Mouse (Mus musculus): ENCODE measurements around the gene Map2k3.
"Not testable (repeated sequence)": the region's sequence is repeated elsewhere in the genome, so short reads cannot be mapped to it uniquely, and the experiment has no call there.

Map2k3 gene

DNA sequence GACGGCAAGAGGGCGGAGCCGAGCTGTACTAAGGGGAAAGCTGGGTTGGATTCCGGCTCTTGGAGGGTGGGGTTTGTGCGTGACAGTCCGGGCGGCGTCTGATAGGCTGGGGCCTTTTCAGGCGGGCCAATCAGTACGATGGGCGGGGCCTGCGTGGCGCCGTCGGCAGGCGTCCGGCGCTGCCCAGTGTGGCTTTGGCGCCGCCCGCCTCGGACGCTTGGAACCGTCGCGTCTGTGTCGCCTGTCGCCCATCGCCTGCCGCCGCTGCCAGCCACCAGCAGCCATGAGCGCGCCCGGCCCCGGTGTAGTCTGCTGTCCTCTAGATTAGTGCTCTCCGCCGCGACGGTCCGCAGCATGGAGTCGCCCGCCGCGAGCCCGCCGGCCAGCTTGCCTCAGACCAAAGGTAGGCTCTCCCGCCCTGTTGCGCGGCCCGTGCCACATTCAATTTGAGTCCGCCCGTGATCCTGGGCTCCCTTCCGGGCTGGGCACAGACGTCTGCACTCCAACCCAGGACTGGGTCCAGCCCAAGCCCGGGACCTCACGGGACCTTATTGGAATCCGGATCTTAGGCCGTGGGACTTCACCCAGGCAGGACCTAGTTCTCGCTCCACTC is at the start of gene Map2k3:
Gene Map2k3 (plus strand): TSS at position 165 of the 613 bp plus-strand sequence.
- peak; percentile 95 for DNase-seq (ENCODE audit: low spot score in 2 of 2)

DNA sequence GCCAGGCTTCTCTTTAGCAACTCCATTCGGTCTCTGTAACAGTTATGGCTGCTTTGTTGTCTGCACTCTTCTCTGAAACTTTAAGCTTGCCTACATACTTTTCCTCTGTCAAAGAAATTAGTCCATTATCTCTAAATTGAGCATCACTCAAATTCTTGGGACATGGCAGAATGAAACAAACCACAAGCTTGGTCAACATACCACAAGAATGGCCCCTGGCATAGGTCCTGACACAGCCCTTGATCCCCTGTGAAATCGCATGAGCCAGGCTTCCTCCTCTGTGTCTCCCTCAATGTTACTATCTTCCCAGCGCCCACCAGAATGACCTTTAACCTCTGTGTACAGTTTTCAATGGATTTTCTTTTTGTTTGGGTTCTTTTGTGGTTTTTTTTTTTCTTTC is 49.4 kb upstream of the Map2k3 start:
- DNase-seq (ENCODE audit: low spot score in 2 of 2) = no peak

DNA sequence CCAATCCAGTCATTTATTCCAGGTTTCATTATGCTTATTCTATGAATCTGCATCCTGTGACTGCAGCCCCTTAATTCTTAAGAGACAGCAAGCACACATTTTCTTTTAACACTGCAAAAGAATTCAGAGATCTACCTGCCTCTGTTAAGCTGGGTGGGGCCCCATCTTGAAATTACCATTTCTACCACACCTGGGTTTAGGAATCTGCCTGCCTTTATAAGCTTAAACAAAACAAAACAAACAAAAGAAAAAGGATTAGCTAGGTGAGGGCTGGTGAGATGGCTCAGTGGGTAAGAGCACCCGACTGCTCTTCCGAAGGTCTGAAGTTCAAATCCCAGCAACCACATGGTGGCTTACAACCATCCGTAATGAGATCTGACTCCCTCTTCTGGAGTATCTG is 44.8 kb upstream of the Map2k3 start:
- DNase-seq (ENCODE audit: low spot score in 2 of 2) = not testable (repeated sequence)

DNA sequence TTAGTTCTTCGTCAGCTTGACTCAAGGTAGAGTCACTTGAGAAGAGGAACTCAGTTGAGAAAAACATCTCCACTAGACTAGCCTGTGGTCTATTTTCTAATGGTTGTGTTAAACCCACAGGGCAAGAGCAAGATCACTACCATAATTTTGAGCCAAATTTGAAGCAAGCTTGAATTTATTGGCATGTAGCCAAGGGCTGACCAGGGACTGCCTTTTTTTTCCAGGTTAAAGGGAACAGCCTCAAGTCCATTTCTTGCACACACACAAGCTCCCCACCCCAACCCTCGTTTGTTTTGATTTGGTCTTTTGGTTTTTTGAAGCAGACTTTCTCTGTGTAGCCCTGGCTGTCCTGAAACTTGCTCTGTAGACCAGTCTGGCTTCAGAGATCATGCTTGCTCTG is 42.0 kb upstream of the Map2k3 start:
- no peak for DNase-seq (ENCODE audit: low spot score in 2 of 2)

DNA sequence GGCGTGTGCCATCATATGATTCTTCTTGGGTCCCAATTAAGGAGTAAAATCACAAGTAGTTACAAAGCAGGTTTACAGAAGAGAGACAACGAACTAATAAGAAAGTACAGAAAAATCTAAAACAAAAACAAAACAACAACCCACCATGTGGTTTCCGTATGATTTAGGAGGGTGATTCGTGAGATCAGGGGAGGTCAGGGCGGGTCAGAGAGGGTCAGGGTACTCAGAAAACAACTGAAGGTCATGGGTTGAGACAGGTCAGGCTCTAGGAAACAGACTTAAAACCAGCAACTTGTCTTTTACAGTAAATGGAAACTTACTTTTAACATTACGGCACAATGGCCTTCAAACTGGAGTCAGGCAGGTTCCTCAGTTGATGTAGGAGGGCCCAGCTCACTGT is 41.5 kb upstream of the Map2k3 start:
- DNase-seq (ENCODE audit: low spot score in 2 of 2) = no peak

DNA sequence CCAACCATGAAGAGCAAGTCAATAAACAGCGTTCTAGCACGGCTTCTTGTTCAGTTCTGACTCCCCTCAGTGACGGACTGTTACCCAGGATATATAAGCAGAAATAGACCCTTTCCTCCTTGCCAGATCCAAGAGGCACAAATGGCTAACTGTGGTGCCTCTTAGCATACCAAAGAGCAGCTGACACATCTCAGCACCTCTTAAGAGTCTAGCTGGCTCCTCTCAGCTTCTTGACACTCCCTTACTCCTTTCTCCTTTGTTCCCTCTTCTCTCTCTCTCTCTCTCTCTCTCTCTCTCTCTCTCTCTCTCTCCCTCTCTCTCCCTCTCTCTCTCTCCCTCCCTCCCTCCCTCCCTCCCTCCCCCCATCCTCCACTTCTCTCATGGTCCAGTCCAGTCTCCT is 41.1 kb upstream of the Map2k3 start:
- DNase-seq (ENCODE audit: low spot score in 2 of 2) = no peak

DNA sequence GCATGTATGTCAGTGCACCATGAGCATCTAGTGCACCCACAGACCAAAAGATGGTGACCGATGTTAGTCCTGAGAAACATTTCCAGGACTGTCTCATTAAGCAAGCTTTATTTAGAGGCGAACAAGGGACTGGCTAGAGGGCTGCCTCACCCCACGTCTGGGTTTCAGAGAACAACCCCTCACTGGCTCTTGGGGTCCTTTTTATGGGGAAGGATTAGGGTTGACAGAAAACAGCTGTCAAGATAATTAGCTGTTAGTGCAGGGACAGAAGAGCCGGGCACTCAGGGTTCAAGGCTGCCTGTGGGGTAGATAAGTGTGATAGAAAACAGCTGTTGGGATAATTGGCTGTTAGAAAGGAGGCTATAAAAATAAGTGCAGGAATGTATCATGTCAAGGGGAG is 35.9 kb upstream of the Map2k3 start:
- DNase-seq (ENCODE audit: low spot score in 2 of 2) = no peak

DNA sequence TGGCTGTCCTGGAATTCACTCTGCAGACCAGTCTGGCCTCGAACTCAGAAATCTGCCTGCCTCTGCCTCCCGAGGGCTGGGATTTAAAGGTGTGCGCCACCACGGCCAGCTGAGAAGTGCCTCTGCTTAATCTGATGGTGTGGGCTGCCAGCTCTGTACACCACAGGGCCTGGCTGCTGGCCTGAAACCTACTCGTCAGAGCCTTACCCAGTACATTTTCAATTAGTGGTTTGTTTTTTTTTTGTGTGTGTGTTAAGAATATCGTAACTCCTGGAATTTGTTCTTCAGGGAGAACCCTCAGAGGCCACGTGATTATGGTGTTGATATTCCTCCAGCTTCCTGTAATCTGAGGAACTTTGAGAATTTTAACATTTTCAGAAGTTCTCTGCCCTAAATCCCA is 29.8 kb upstream of the Map2k3 start:
- DNase-seq (ENCODE audit: low spot score in 2 of 2) = no peak

DNA sequence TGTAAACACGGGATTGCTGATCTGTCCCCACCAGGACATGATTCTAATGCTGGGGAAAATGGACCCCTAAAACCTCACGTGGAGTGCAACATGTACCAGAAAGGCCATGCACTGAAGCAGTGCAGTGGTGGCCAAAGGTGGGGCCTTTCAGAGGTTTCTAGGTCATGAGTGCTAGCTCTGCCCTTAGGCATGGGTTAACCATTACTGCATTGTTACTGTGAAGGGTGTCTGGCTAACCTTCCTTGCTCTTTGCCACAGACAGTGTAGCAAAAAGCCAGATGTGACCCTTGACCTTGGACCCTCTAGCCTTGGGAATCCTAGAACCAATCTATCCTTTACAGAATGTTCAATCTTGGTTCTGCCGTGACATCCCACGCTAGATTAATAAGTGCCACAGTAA is 29.3 kb upstream of the Map2k3 start:
- no peak for DNase-seq (ENCODE audit: low spot score in 2 of 2)

DNA sequence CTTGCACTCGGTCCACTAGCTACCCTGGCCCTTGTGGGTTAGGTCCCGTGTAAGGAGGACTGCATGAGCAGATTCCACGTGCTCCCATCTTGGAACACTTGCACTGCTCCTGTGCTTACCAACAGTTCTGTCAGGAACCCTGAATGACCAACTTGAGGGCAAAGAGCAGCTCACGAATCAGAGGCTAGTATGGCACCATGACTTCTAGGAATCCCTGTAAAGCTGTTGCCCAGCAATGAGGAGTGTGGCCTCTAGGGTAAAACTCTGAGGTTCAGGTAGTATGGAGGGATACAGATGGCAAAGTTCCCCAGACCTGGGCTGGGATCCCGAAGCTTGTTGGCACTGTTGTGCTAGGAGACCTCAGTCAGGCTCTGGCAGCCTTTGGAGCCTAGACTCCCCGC is 28.2 kb upstream of the Map2k3 start:
- no peak for DNase-seq (ENCODE audit: low spot score in 2 of 2)

DNA sequence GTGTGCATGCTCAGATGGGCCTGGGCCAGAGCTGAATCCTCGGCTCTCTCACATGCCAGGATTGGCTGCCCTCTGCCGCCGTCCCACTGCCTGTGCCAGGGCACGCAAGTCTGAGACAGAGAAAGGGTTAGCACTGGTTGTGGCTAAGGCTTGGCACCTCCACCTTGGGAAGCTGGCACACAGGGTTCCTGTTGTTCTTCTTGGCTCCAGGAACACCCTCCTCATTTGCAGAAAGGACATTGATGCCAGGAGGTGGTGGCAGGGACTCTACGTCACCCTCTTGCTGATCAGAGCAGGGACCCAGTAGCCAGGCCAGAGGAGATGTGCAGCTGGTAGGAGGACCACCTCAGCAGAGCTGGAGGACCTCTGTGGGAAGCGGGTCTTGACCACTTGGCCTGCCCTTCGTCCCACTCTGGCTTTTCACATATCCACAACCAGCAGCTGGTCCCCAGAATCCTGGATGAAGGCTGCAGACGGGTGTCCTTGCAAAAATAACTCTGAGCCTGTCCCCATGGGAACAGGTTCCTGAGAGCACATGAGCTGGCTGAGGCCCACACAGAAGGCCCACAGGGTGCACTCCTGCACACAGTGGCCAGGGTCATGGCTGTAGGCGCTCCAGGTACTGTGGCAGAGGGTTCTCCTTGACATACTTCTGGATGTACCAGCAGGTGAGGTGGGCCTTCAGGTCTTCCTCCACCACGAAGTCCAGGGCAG is 26.3 kb upstream of the Map2k3 start:
- DNase-seq (ENCODE audit: low spot score in 2 of 2) = no peak

DNA sequence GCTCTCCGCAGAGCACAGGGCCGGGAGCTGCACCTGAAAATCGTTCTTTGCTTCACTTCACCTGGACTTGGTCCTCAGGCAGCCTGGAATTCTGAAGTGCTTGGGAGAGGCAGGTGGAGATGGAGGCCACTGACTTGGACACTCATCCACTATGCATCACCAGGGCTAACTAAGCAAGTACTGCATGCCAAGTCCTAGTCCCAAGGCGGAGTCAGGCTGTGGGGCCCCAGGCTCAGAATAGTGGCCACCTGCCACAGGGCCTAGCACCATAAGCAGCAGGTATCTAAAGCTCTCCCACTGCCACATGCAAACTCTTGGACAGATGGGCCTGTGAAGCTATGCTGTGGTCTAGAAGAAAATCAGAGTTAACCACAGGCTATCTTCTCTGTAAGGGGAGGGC is 25.4 kb upstream of the Map2k3 start:
- no peak for DNase-seq (ENCODE audit: low spot score in 2 of 2)

DNA sequence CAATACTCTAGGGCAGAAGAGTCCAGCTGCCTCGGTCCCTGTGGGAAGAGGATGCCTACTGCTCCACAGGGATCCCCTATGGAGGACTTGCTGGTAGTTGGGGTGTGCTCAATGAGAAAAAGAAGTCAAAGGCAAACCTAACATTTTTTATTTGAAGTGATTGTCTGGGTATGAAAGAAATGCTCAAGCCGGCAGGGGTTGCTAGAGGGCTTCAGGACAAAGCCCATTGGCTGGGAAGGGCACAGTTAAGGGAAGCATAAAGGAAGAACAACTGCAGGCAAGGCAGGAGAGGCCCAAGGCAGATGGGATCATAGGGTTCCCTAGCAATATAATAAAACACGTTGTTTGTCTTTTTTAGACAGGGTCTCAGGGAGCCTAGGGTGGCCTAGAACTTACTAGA is 23.8 kb upstream of the Map2k3 start:
- DNase-seq (ENCODE audit: low spot score in 2 of 2) = no peak

DNA sequence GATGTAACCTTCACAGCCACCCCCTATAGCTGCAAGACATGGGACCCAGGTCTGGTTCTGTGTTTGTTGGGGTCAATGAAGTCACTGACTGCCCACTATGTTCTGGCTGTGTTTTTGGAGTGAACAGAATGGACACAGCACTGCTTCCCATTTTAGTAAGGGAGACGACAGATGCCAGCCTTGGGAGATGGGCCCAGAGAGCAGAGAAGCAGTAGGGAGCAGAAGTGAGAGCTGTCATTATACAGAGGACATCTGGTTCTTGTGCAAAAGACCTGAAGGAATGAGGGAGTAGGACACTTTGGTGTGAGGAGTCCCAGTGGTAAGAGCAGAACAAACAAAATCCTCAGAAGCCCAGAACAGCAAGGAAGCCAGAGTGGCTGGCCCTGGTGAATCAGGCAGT is 22.2 kb upstream of the Map2k3 start:
- DNase-seq (ENCODE audit: low spot score in 2 of 2) = no peak

DNA sequence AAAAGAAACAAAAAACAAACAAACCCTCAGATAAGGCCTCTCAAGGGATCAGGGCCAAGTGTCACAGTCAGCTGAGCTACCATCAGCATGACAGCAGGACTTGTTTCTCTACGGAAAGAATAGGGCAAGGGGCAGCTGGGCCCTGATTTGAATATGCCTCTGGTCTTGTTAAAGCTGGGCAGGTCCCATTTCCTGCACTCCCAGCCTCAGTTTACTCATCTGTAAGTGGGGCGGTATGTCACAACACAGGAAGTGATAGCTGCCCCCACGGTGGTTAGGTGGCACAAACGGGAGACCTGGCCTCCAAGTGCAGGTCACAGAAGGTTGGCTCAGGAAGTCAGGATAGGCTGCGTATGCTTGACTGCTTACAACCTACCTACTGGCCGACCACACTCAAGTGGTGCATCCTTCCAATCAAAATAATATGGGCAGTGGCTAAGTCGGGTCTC is 19.3 kb upstream of the Map2k3 start:
- no peak for DNase-seq (ENCODE audit: low spot score in 2 of 2)

DNA sequence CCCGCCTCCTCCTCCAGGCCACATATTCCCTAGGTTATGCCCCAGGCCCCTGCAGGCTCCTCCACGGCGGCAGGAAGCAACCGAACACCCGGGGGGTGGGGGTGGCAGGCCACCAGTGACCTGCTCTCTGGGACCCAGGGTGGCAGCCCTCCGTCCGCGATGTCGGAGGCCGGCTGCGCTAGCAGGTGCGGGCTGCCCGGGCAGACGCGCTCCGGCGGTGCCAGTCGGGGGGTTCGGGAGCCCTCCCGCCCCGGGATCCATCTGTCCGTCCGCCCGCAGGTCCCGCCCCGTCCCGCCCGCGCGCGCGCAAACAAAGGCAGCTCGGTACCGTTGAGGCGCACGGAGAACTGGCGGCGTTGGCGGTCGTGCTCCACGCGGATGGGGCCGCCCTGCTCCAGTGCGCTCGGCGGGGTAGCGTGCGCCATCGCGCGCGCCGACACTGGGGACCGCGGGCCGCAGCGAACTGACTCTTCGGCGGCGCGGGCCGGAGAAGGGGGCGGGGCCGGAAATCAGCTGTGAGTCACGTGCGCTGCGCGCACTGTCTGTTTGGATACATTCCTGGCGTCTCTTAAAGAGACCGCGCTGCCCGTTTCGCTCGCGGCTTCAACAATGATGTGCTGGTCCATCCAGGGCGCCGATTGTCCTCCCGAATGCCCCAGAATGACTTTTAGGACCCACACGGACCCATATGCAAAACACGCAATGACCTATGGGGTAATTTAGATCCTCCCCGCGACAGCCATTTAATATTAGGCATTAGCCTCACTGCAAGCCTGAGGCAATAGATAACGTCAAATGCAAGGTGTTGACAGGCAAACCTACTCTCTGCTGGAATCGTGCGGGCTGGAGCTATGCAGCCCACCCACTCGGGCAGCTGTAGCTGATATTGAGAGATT is 18.3 kb upstream of the Map2k3 start:
- DNase-seq (ENCODE audit: low spot score in 2 of 2) = peak; percentile 86 to 90

DNA sequence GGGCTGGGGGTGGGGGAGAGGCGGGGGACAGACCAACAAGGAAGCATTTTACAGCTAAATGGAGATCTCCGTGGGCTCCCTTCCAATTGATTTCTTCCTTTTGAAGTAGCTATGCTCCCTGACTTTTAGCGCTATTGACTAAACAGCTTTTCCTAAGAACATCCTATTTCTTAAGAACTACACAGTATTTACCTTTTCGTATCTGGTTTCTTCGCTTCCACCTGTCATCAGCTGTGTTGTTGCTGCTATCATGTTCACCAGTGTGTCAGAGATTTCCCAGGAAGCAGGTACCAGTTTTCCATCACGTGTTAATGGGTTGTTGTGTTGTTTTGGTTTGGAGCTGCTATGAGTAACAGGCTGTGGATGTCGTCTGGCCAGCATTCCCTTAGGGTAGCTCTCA is 17.3 kb upstream of the Map2k3 start, which contains the start of gene Natd1:
Gene Natd1 (minus strand): TSS at position 260 of the 400 bp plus-strand sequence.
- no peak for DNase-seq (ENCODE audit: low spot score in 2 of 2)

DNA sequence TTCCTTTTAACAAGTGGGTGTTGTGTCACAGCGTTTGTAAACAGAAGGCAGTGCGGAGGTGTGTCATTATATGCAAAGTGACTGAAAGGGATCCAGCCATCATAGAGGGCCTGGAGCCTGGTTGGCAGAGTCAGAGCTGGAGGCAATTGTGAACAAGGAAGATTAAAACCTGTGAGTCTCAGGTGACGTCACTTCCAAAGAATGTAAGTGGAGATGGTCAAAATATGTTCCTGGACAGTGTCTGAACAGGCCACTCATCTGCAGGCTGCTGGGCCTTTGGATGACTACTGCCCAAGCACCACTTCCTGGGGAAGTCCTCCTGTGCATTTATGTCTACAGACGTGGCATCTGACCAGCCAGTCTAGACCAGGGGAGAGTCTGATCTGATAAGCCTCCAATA is 16.6 kb upstream of the Map2k3 start:
- no peak for DNase-seq (ENCODE audit: low spot score in 2 of 2)

DNA sequence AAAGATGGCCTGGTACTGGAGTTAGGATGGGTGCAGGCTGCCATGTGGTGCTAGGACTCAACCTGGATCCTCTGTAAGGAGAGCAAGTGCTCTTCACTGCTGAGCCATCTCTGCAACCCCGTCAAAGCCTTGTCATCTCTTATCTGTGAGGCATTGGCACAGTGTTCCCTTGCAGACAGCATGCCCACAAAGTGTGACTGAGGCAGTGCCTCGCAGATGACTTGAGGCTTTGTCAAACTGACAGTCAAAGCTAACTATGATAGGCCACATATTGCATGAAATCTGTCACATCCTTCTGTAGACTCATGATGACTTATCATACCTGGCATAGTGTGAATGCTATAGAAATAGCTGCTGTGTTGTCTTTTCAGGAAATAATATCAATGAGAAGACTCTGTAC is 11.8 kb upstream of the Map2k3 start:
- no peak for DNase-seq (ENCODE audit: low spot score in 2 of 2)

DNA sequence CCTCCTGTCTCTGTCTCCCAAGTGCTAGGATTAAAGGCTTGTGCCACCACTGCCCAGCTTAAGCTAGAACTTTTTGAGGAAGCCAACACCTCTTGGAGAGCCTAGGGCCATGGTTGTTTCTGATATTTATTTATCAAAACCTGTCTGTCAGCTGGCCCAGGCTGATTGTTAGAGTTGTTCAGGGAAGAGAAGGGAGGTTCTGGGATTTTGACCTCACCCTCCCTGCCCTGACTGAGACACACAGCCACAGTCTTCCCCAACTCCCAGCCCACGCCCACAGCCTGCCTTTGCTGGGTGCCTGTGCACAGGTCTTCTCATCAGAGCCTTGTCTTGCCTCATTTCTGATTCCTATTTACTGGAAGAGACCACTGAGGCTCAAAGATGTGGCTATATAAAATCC is 9.6 kb upstream of the Map2k3 start:
- DNase-seq (ENCODE audit: low spot score in 2 of 2) = peak in 1 of 2 experiments; percentile 33

DNA sequence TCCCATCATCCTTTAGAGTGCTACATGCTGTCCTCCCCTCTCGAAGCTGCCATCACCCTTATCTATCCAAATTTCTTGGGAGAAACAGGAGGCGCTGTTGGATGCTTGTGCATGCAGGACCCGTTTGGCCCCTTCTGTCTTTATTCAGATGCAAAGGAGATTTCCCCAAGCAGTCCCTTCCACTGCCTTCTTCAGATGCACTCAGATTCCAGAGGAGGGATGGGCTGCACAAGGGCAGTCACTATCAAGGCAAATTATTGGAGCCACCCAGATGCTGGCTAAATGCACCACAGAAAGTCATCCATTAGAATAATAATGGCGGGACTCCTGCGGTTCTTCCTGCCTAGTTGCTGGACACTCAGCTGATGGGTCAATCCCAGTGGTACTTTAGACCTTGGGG is 8.9 kb upstream of the Map2k3 start:
- no peak for DNase-seq (ENCODE audit: low spot score in 2 of 2)

DNA sequence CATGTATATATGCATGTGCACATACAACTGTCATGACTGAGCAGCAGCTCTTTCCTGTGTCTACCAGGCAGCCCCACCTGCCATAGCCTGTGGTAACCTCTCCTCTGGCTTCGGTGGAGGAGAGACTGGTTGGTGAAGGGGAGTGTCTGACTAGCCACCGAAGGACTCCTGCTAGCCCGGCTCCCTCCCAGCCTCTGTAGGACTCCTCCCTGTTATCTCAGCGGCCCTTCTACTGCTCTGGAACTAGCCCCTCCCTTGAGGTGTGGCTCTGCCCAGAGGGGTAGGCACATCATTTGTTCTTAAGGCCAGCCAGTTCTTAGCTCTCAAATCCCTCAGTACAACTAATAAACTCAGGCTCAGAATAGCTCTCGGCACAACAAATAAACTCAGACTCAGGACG is 7.3 kb upstream of the Map2k3 start:
- DNase-seq (ENCODE audit: low spot score in 2 of 2) = peak; percentile 61 to 67

DNA sequence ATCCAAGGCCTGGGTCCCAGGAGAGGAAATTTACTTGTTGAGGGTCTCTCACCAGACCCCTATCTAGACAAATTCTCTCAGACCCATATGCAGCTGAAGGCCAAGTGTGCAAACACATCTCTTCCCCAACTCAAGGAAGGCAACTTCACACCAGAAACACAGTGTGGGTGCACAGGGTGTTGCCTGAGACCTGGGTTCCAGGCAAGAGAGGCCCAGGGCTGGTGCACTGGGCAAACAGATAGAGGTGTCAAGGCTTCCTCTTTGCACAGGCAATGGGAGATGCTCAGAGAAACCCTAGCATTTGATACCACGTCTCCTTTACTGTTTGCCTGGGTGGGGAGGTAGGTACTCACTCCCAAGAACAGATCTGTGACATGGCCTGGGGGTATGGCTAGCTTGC is 6.9 kb upstream of the Map2k3 start:
- DNase-seq (ENCODE audit: low spot score in 2 of 2) = no peak

All from spleen, postnatal 14 days (tissue).